Mouse (Mus musculus): Measurements from ENCODE around the gene Slc39a10. TPM values are rescaled to one million over a fixed set of nuclear protein-coding genes. Genes with fewer than 3 reads are reported as not detected.

Gene Slc39a10
- total RNA-seq (2023): 16.1 to 19.3 TPM (median 17.2 TPM) in 4 replicates

GRCm38 (mm10) chr1:46892752-46893151 lies at the start of gene Slc39a10:
TSS of gene Slc39a10 (minus strand) at chr1:46892852.

All from B cell, adult 62 days (primary cell).